Mouse (Mus musculus): ENCODE measurements around the gene Pcolce. TPM values are rescaled to one million over a fixed set of nuclear protein-coding genes. Genes with fewer than 3 reads are reported as not detected.

Gene Pcolce
- 100 to 1,000 TPM; 190 to 251 TPM for total RNA-seq (2021)
- long read RNA-seq, experiment 1, transcript Pcolce-201 (9 exons, 1,626 nt), result major isoform, 184 of 230 reads
- long read RNA-seq, experiment 1, transcript Pcolce-202 (10 exons, 1,585 nt), result minor isoform, 6 of 230 reads
- long read RNA-seq, experiment 1, partial matches to known transcripts, result 28 of 230 reads
- long read RNA-seq, experiment 1, other reads (novel, unspliced or antisense), result 8 of 230 reads
- long read RNA-seq, experiment 2, transcript Pcolce-202 (10 exons, 1,585 nt), result minor isoform, 12 of 257 reads
- long read RNA-seq, experiment 2, transcript Pcolce-201 (9 exons, 1,626 nt), result major isoform, 210 of 257 reads
- long read RNA-seq, experiment 2, partial matches to known transcripts, result 26 of 257 reads
- long read RNA-seq, experiment 2, other reads (novel, unspliced or antisense), result 7 of 257 reads

GRCm38 (mm10) chr5:137613550-137613949 is at the start of gene Pcolce:
Gene Pcolce, minus strand, starts transcription at chr5:137613784.
- DNase-seq, result peak; percentile 58
- intact Hi-C loops (cut with DNase I; ENCODE audit: low total_unique reads), result no loop called here

GRCm38 (mm10) chr5:137663057-137663456 is 49.5 kb upstream of the Pcolce start:
- intact Hi-C loops (cut with DNase I; ENCODE audit: low total_unique reads), result no loop called here

GRCm38 (mm10) chr5:137660064-137660688 is 46.6 kb upstream of the Pcolce start:
- peak; percentile 82 for DNase-seq
- intact Hi-C loops (cut with DNase I; ENCODE audit: low total_unique reads), result no loop called here

More at GRCm38 (mm10) chr5:137663057-137663456, 49.5 kb upstream of the Pcolce start:
- DNase-seq, result no peak

- DNase-seq, result peak; percentile 72
- intact Hi-C loops (cut with DNase I; ENCODE audit: low total_unique reads), result loop anchor here (2.0 kb wide), 1 partner anchor 102 kb away; no protein-coding TSS in a partner anchor
These were observed 43.4 kb upstream of the Pcolce start for GRCm38 (mm10) chr5:137656977-137657376.

GRCm38 (mm10) chr5:137654746-137655145 is 41.2 kb upstream of the Pcolce start:
- intact Hi-C loops (cut with DNase I; ENCODE audit: low total_unique reads), result no loop called here
- DNase-seq, result no peak

GRCm38 (mm10) chr5:137653366-137653765 is 39.8 kb upstream of the Pcolce start:
- no peak for DNase-seq
- intact Hi-C loops (cut with DNase I; ENCODE audit: low total_unique reads), result no loop called here

- intact Hi-C loops (cut with DNase I; ENCODE audit: low total_unique reads), result no loop called here
- peak; percentile 81 for DNase-seq
These were observed 38.9 kb upstream of the Pcolce start for GRCm38 (mm10) chr5:137652474-137652873.

- intact Hi-C loops (cut with DNase I; ENCODE audit: low total_unique reads), result no loop called here
- DNase-seq, result no peak
These were observed 36.3 kb upstream of the Pcolce start for GRCm38 (mm10) chr5:137649669-137650571.

- DNase-seq, result no peak
- intact Hi-C loops (cut with DNase I; ENCODE audit: low total_unique reads), result no loop called here
These were observed 35.7 kb upstream of the Pcolce start for GRCm38 (mm10) chr5:137649251-137649650.

- intact Hi-C loops (cut with DNase I; ENCODE audit: low total_unique reads), result no loop called here
- DNase-seq, result no peak
These were observed 34.4 kb upstream of the Pcolce start for GRCm38 (mm10) chr5:137647827-137648601.

GRCm38 (mm10) chr5:137645652-137646091 is 32.1 kb upstream of the Pcolce start, which contains the start of gene Irs3:
Gene Irs3, minus strand, starts transcription at chr5:137645714.
- intact Hi-C loops (cut with DNase I; ENCODE audit: low total_unique reads), result no loop called here
- DNase-seq, result peak; percentile 42

GRCm38 (mm10) chr5:137645091-137645651 is 31.6 kb upstream of the Pcolce start:
- DNase-seq, result no peak
- intact Hi-C loops (cut with DNase I; ENCODE audit: low total_unique reads), result no loop called here

- intact Hi-C loops (cut with DNase I; ENCODE audit: low total_unique reads), result no loop called here
- no peak for DNase-seq
These were observed 30.9 kb upstream of the Pcolce start for GRCm38 (mm10) chr5:137644484-137644883.

- intact Hi-C loops (cut with DNase I; ENCODE audit: low total_unique reads), result no loop called here
- DNase-seq, result no peak
These were observed 29.3 kb upstream of the Pcolce start for GRCm38 (mm10) chr5:137642886-137643285.

GRCm38 (mm10) chr5:137641054-137641453 is 27.5 kb upstream of the Pcolce start, which contains the start of gene Sap25:
Gene Sap25, plus strand, starts transcription at chr5:137641334.
- DNase-seq, result no peak
- intact Hi-C loops (cut with DNase I; ENCODE audit: low total_unique reads), result no loop called here

GRCm38 (mm10) chr5:137639472-137639871 is 25.9 kb upstream of the Pcolce start:
- no peak for DNase-seq
- intact Hi-C loops (cut with DNase I; ENCODE audit: low total_unique reads), result loop anchor here (10.0 kb wide), 1 partner anchor 115 kb away; no protein-coding TSS in a partner anchor

GRCm38 (mm10) chr5:137633397-137634084 is 20.0 kb upstream of the Pcolce start:
- no peak for DNase-seq
- intact Hi-C loops (cut with DNase I; ENCODE audit: low total_unique reads), result loop anchor here (10.0 kb wide), 1 partner anchor 109 kb away; no protein-coding TSS in a partner anchor

GRCm38 (mm10) chr5:137631591-137631990 is 18.0 kb upstream of the Pcolce start:
- DNase-seq, result no peak
- intact Hi-C loops (cut with DNase I; ENCODE audit: low total_unique reads), result loop anchor here (10.0 kb wide), 1 partner anchor 107 kb away; no protein-coding TSS in a partner anchor
